Mouse (Mus musculus) MEL (cell line): ENCODE results near the gene Dennd4c. TPM values are rescaled to one million over a fixed set of nuclear protein-coding genes. Genes with fewer than 3 reads are reported as not detected.

Source experiments
- DNase-seq: peaks from one replicate; pipeline ENCODE4 v3.0.0; 2011; ENCODE audit warnings: low read depth, low spot score
- H3K27ac ChIP-seq: 2 replicates; pipeline ENCODE4 v1.5.1; 2012; ENCODE audit warnings: low read depth, mild to moderate bottlenecking, control low read depth, low read length, moderate library complexity; ENCODE audit not compliant: control insufficient read depth
- H3K27me3 ChIP-seq, 2 experiments: fragments of 150-350 bp in 1 of 2; sonication (generic) in 1 of 2; 2 replicates each; pipeline ENCODE4 v1.6.1; 2012; ENCODE audit warnings: low read length in 2 of 2, mild to moderate bottlenecking in 2 of 2, improper control_type of control experiment in 1 of 2, moderate library complexity in 1 of 2; ENCODE audit not compliant: insufficient read depth in 2 of 2, control insufficient read depth in 1 of 2
- H3K36me3 ChIP-seq, 2 experiments: 2 replicates each; pipeline ENCODE4 v1.6.1; 2012 to 2014; ENCODE audit warnings: low read length in 2 of 2, improper control_type of control experiment in 1 of 2, inconsistent platforms in 1 of 2, mild to moderate bottlenecking in 1 of 2; ENCODE audit not compliant: insufficient read depth in 2 of 2, control insufficient read depth in 1 of 2
- H3K4me1 ChIP-seq, 2 experiments: fragments of 150-350 bp in 1 of 2; sonication (generic) in 1 of 2; 2 replicates each; pipeline ENCODE4 v1.6.1; 2012; ENCODE audit warnings: low read length in 2 of 2, improper control_type of control experiment in 1 of 2, mild to moderate bottlenecking in 1 of 2; ENCODE audit not compliant: insufficient read depth in 2 of 2, control insufficient read depth in 1 of 2
- H3K4me3 ChIP-seq, 2 experiments: fragments of 150-350 bp in 1 of 2; sonication (generic) in 1 of 2; 2 replicates each; pipeline ENCODE4 v1.5.1; 2012; ENCODE audit warnings: low read depth in 2 of 2, low read length in 2 of 2, mild to moderate bottlenecking in 2 of 2, moderate library complexity in 2 of 2, control low read depth in 1 of 2, improper control_type of control experiment in 1 of 2; ENCODE audit not compliant: control insufficient read depth in 1 of 2, insufficient read depth in 1 of 2
- H3K79me2 ChIP-seq: 2 replicates; pipeline ENCODE4 v1.6.1; 2012; ENCODE audit warnings: mild to moderate bottlenecking, low read length, moderate library complexity; ENCODE audit not compliant: control insufficient read depth, poor library complexity, insufficient read depth
- H3K9ac ChIP-seq: 2 replicates; pipeline ENCODE4 v1.6.1; 2012; ENCODE audit warnings: low read depth, mild to moderate bottlenecking, control low read depth, low read length, moderate library complexity; ENCODE audit not compliant: control insufficient read depth, poor library complexity, severe bottlenecking
- H3K9me3 ChIP-seq: fragments of 150-350 bp; sonication (generic); replicated peaks from 2 replicates; pipeline ENCODE4 v1.6.1; 2012; ENCODE audit warnings: mild to moderate bottlenecking, low read length, improper control_type of control experiment, moderate library complexity; ENCODE audit not compliant: insufficient read depth
- BHLHE40 ChIP-seq: IDR thresholded peaks from 2 replicates; pipeline ENCODE4 v1.6.1; 2012; ENCODE audit warnings: low read depth, mild to moderate bottlenecking, inconsistent platforms, low read length, improper control_type of control experiment, borderline replicate concordance
- CHD1 ChIP-seq: IDR thresholded peaks from 2 replicates; pipeline ENCODE4 v1.6.1; 2012; ENCODE audit warnings: low read depth, mild to moderate bottlenecking, inconsistent platforms, low read length, improper control_type of control experiment
- CHD2 ChIP-seq: IDR thresholded peaks from 2 replicates; pipeline ENCODE4 v1.6.1; 2011; ENCODE audit warnings: low read length, improper control_type of control experiment
- EP300 ChIP-seq, 2 experiments: IDR thresholded peaks; 2 replicates each; pipeline ENCODE4 v1.6.1; 2011; ENCODE audit warnings: improper control_type of control experiment in 2 of 2, low read length in 2 of 2, low read depth in 1 of 2, mild to moderate bottlenecking in 1 of 2
- ETS1 ChIP-seq: IDR thresholded peaks from 2 replicates; pipeline ENCODE4 v1.6.1; 2012; ENCODE audit warnings: low read depth, mild to moderate bottlenecking, inconsistent platforms, low read length, improper control_type of control experiment, moderate library complexity
- GABPA ChIP-seq: IDR thresholded peaks from 2 replicates; pipeline ENCODE4 v1.6.1; 2012; ENCODE audit warnings: low read depth, mild to moderate bottlenecking, inconsistent platforms, low read length, improper control_type of control experiment, moderate library complexity
- GATA1 ChIP-seq: IDR thresholded peaks from 2 replicates; pipeline ENCODE4 v1.6.1; 2011; ENCODE audit warnings: low read depth, low read length, improper control_type of control experiment
- HCFC1 ChIP-seq: IDR thresholded peaks from 2 replicates; pipeline ENCODE4 v1.6.1; 2012; ENCODE audit warnings: low read depth, mild to moderate bottlenecking, inconsistent platforms, low read length, improper control_type of control experiment, moderate library complexity
- JUND ChIP-seq: IDR thresholded peaks from 2 replicates; pipeline ENCODE4 v1.6.1; 2011; ENCODE audit warnings: low read depth, mild to moderate bottlenecking, improper control_type of control experiment, low read length
- KAT2A ChIP-seq: conservative IDR thresholded peaks from 2 replicates; pipeline ENCODE4 v1.6.1; 2012; ENCODE audit warnings: low read depth, low read length, improper control_type of control experiment, inconsistent platforms
- MAFK ChIP-seq: IDR thresholded peaks from 2 replicates; pipeline ENCODE4 v1.6.1; 2011; ENCODE audit warnings: low read depth, mild to moderate bottlenecking, low read length, improper control_type of control experiment, borderline replicate concordance
- MAX ChIP-seq: IDR thresholded peaks from 2 replicates; pipeline ENCODE4 v1.6.1; 2011; ENCODE audit warnings: low read length, improper control_type of control experiment
- MEF2A ChIP-seq: IDR thresholded peaks from 2 replicates; pipeline ENCODE4 v1.6.1; 2014; ENCODE audit warnings: low read depth, mild to moderate bottlenecking, inconsistent platforms, low read length, improper control_type of control experiment; ENCODE audit not compliant: poor library complexity, insufficient replicate concordance, severe bottlenecking; ENCODE audit errors: extremely low read depth
- NRF1 ChIP-seq: IDR thresholded peaks from 2 replicates; pipeline ENCODE4 v1.6.1; 2014; ENCODE audit warnings: low read depth, mild to moderate bottlenecking, inconsistent platforms, low read length, improper control_type of control experiment, moderate library complexity; ENCODE audit not compliant: poor library complexity, insufficient read depth, severe bottlenecking
- POLR2A ChIP-seq, 2 experiments: IDR thresholded peaks; 2 replicates each; pipeline ENCODE4 v1.6.1; 2011 to 2012; ENCODE audit warnings: low read length in 2 of 2, mild to moderate bottlenecking in 2 of 2, control low read depth in 1 of 2, improper control_type of control experiment in 1 of 2, low read depth in 1 of 2, moderate library complexity in 1 of 2; ENCODE audit not compliant: control insufficient read depth in 1 of 2, insufficient read depth in 1 of 2, poor library complexity in 1 of 2
- POLR2AphosphoS5 ChIP-seq: IDR thresholded peaks from 2 replicates; pipeline ENCODE4 v1.6.1; 2012; ENCODE audit warnings: low read depth, borderline replicate concordance, mild to moderate bottlenecking, inconsistent platforms, low read length, moderate library complexity, mixed read lengths
- RCOR1 ChIP-seq: IDR thresholded peaks from 2 replicates; pipeline ENCODE4 v1.6.1; 2012; ENCODE audit warnings: low read depth, mild to moderate bottlenecking, inconsistent platforms, low read length, improper control_type of control experiment
- SIN3A ChIP-seq: IDR thresholded peaks from 2 replicates; pipeline ENCODE4 v1.6.1; 2012; ENCODE audit warnings: low read length, improper control_type of control experiment, inconsistent platforms
- SMC3 ChIP-seq: IDR thresholded peaks from 2 replicates; pipeline ENCODE4 v1.6.1; 2011; ENCODE audit warnings: low read depth, low read length, improper control_type of control experiment
- TAL1 ChIP-seq: IDR thresholded peaks from 2 replicates; pipeline ENCODE4 v1.6.1; 2012; ENCODE audit warnings: mild to moderate bottlenecking, inconsistent platforms, low read length, moderate library complexity, mixed read lengths
- TBP ChIP-seq: IDR thresholded peaks from 2 replicates; pipeline ENCODE4 v1.8.0; 2011; ENCODE audit warnings: low read depth, low read length, improper control_type of control experiment
- TCF12 ChIP-seq: IDR thresholded peaks from 2 replicates; pipeline ENCODE4 v1.6.1; 2014; ENCODE audit warnings: low read depth, mild to moderate bottlenecking, inconsistent platforms, low read length, improper control_type of control experiment, moderate library complexity
- UBTF ChIP-seq: IDR thresholded peaks from 2 replicates; pipeline ENCODE4 v1.6.1; 2012; ENCODE audit warnings: low read depth, mild to moderate bottlenecking, inconsistent platforms, low read length, improper control_type of control experiment, moderate library complexity, borderline replicate concordance; ENCODE audit not compliant: insufficient read depth
- USF1 ChIP-seq: IDR thresholded peaks from 2 replicates; pipeline ENCODE4 v1.6.1; 2014; ENCODE audit warnings: low read depth, mild to moderate bottlenecking, inconsistent platforms, low read length, improper control_type of control experiment, moderate library complexity
- USF2 ChIP-seq, 2 experiments: IDR thresholded peaks; 2 replicates each; pipeline ENCODE4 v1.6.1; 2011 to 2012; ENCODE audit warnings: improper control_type of control experiment in 2 of 2, low read length in 2 of 2, borderline replicate concordance in 1 of 2, inconsistent platforms in 1 of 2, low read depth in 1 of 2, mild to moderate bottlenecking in 1 of 2; ENCODE audit not compliant: insufficient read depth in 1 of 2
- ZMIZ1 ChIP-seq: IDR thresholded peaks from 2 replicates; pipeline ENCODE4 v1.6.1; 2012; ENCODE audit warnings: low read depth, mild to moderate bottlenecking, inconsistent platforms, low read length, improper control_type of control experiment, moderate library complexity
- ZNF384 ChIP-seq: IDR thresholded peaks from 2 replicates; pipeline ENCODE4 v1.6.1; 2012; ENCODE audit warnings: low read depth, mild to moderate bottlenecking, inconsistent platforms, low read length, improper control_type of control experiment
- polyA plus RNA-seq, 2 experiments: library from polyadenylated mRNA; stranded (reverse) in 1 of 2; unstranded in 1 of 2; fragments of >175 nt in 1 of 2; fragments of >200 nt in 1 of 2; gene quantifications; 2 replicates each; pipeline versions ENCODE4 v1.2.1 to v1.2.4; 2012; ENCODE audit warnings: low replicate concordance in 2 of 2, low read depth in 1 of 2; ENCODE audit not compliant: insufficient read length in 2 of 2, insufficient read depth in 1 of 2, missing spikeins in 1 of 2
- total RNA-seq: library from RNA; depleted of rRNA; stranded (reverse); fragments of 300-350 nt; gene quantifications from 2 replicates; pipeline ENCODE4 v1.2.3, GENCODE M21; 2012

The Dennd4c gene
- total and polyA plus RNA-seq, 3 experiments: 11.3 to 24.6 (median 15.5) TPM

- no peak for DNase-seq
- H3K9ac ChIP-seq: no peak overlapping the region
- no peaks in the 10 kb centered on the region for H3K9me3 ChIP-seq
- peaks cover 0 to 20% of the 10 kb centered on the region in 2 experiments; a peak in 2 of 4 replicates for H3K36me3 ChIP-seq
- H3K27ac ChIP-seq: no peak overlapping the region
- no peaks in the 10 kb centered on the region for H3K79me2 ChIP-seq
- TF ChIP-seq KAT2A: no peak
- no peak for TF ChIP-seq MAFK
- no peak for TF ChIP-seq USF1
- no peak for TF ChIP-seq JUND
- TF ChIP-seq ZMIZ1: no peak
- TF ChIP-seq GATA1: no peak
- TF ChIP-seq USF2 (IDR thresholded peaks at IDR 0.05; ENCODE audit: borderline replicate concordance in 1 of 2, insufficient read depth in 1 of 2, low read depth in 1 of 2, low read length in 2 of 2): no peak
- TF ChIP-seq UBTF: no peak
- no peak for TF ChIP-seq POLR2AphosphoS5
- no peak for TF ChIP-seq EP300 (IDR thresholded peaks at IDR 0.05; ENCODE audit: low read depth in 1 of 2, low read length in 2 of 2)
- TF ChIP-seq SMC3: no peak
- TF ChIP-seq TBP: no peak
- TF ChIP-seq CHD1: no peak
- TF ChIP-seq GABPA: no peak
- TF ChIP-seq MAX: no peak
- TF ChIP-seq MEF2A: no peak
- TF ChIP-seq BHLHE40: no peak
- no peak for TF ChIP-seq HCFC1
- TF ChIP-seq SIN3A: no peak
- no peak for TF ChIP-seq ETS1
- no peaks in the 10 kb centered on the region for H3K27me3 ChIP-seq
- no peak overlapping the region for H3K4me3 ChIP-seq
- H3K4me1 ChIP-seq: peaks cover 5 to 16% of the 10 kb centered on the region in 2 experiments
Measured at GRCm38 (mm10) chr4:86721856-86722358, 26.4 kb upstream of the Dennd4c start.

DNA sequence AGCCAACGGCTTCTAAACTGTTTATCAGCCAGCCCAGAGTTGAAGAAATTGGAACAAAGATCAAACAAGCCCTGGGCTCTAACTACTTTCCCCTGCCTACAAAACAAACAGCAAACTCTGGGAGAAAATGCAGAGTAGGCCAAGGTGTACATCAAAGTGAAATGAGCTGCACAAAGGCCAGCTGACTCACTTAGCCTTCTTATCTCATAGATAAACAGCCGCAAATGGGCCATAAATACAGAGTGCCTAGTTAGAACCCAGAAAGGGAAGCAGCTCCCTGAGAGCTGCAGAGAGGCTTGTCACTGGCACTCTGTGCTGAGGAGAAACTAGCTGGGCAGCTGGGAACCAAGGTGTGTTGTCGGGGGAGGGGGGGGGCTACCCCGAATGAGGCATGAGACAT is 23.2 kb upstream of the Dennd4c start:
- Histone ChIP-seq H3K4me1 (peaks cover 4 to 16% of the 10 kb centered on the region in 2 experiments), H3K36me3 (peaks cover 0 to 18% of the 10 kb centered on the region in 2 experiments; a peak in 2 of 4 replicates), H3K9ac (no peak overlapping the region), H3K27me3 (no peaks in the 10 kb centered on the region), H3K4me3 (no peak overlapping the region; a peak in 1 of 4 replicates), H3K27ac (peak overlapping the region; percentile 66), H3K9me3 (no peaks in the 10 kb centered on the region), H3K79me2 (no peaks in the 10 kb centered on the region)
- TF ChIP-seq MAFK: peak; percentile 68
- no peak for TF ChIP-seq POLR2A (IDR thresholded peaks at IDR 0.05; ENCODE audit: control insufficient read depth in 1 of 2, insufficient read depth in 1 of 2, low read depth in 1 of 2, low read length in 2 of 2, poor library complexity in 1 of 2)
- TF ChIP-seq MEF2A: peak; percentile 54; the same call in 1 of the 2 replicates
- no peak for TF ChIP-seq NRF1
- 0 out of 2 replicates have a peak, but pooled peaks have one; percentile 27 for TF ChIP-seq BHLHE40
- TF ChIP-seq SIN3A: peak; percentile 83
- peak; percentile 80 for TF ChIP-seq TCF12
- peak; percentile 98 for TF ChIP-seq ETS1
- peak; percentile 24; the same call in 1 of the 2 replicates for TF ChIP-seq TAL1
- no peak for TF ChIP-seq ZNF384
- no peak for TF ChIP-seq CHD2
- TF ChIP-seq TBP: peak; percentile 51; the same call in 1 of the 2 replicates
- peak; percentile 70 for TF ChIP-seq USF1
- peak; percentile 74 for TF ChIP-seq RCOR1
- TF ChIP-seq EP300 (IDR thresholded peaks at IDR 0.05; ENCODE audit: low read depth in 1 of 2, low read length in 2 of 2): peak; percentile 82 to 94
- peak; percentile 96 for TF ChIP-seq GATA1
- peak; percentile 84 for DNase-seq
